Mouse (Mus musculus): ENCODE results near the gene Mbl2.
A peak's percentile ranks its signal among the peaks of the same experiment; 100 is the strongest.

- 0 out of 2 replicates have a peak, but pooled peaks have one; percentile 31 for TF ChIP-seq CHD2 (IDR thresholded peaks at IDR 0.05; ENCODE audit: low read depth, low read length)
- peak; percentile 51; the same call in 1 of the 2 replicates for TF ChIP-seq MAFK (IDR thresholded peaks at IDR 0.05; ENCODE audit: insufficient read depth, low read depth, low read length)
- no peak for TF ChIP-seq ZC3H11A (IDR thresholded peaks at IDR 0.05; ENCODE audit: borderline replicate concordance, low read depth, low read length)
- 0 out of 2 replicates have a peak, but pooled peaks have one; percentile 23 for TF ChIP-seq HCFC1 (IDR thresholded peaks at IDR 0.05; ENCODE audit: borderline replicate concordance, insufficient read depth, low read length)
These were observed 47.2 kb upstream of the Mbl2 start for GRCm38 (mm10) chr19:30185536-30185935.
